In genomic region chr15:89182842-89183241, GRCm38 (mm10) we compare ENCODE assay signal across 9 mouse cellular contexts. TPM values are rescaled to one million over a fixed set of nuclear protein-coding genes. Genes with fewer than 3 reads are reported as not detected.
A peak's percentile ranks its signal among the peaks of the same experiment; 100 is the strongest.
DNase-seq lines count a peak whose midpoint lies in the region; ATAC-seq and TF ChIP-seq lines count a peak whose summit lies in the region.
"Had no signal": no experiment of that assay in that cellular context is flagged by ENCODE, and none has a peak within 500 bp of the region (broad histone marks: within the 10 kb centered on the region; RNA-seq: fewer than 3 reads in every experiment).

No protein-coding gene starts in this region.

- no peak for TF ChIP-seq CTCF in hindbrain, postnatal 0 days (IDR thresholded peaks at IDR 0.05; ENCODE audit: low read depth)

- WGBS in heart, embryonic 10.5 days = 74% methylated on average over 5 of the region's 5 CpGs
- 72% methylated on average over 5 of the region's 5 CpGs for WGBS in embryonic facial prominence, embryonic 10.5 days
- WGBS in hindbrain, postnatal 0 days = 62% methylated on average over 5 of the region's 5 CpGs

- intact Hi-C loops in heart, postnatal 10 days (cut with DNase I) = loop anchor here (2.0 kb wide), 1 partner anchor 28 kb away; the partner anchor contains the start of gene Ppp6r2
- intact Hi-C loops in left cerebral cortex, postnatal 4 days (cut with DNase I) = no loop called here

- no peak for DNase-seq in heart, embryonic 10.5 days (ENCODE audit: low spot score)
- DNase-seq in heart, postnatal 10 days = no peak
- DNase-seq in left cerebral cortex, postnatal 4 days = peak; percentile 64
- no peak for DNase-seq in left cerebral cortex, adult 18-20 months (ENCODE audit: low spot score in 2 of 2)
- no peak for DNase-seq in embryonic facial prominence, embryonic 10.5 days (ENCODE audit: low spot score)
- DNase-seq in hindbrain, postnatal 0 days (ENCODE audit: low spot score) = no peak
- no peak for DNase-seq in thymus, postnatal 10 days (ENCODE audit: low spot score in 2 of 2)
- no peak for DNase-seq in adrenal gland, adult 8-10 months
- DNase-seq: thymus, postnatal 36 days had no signal

- no peaks in the 10 kb centered on the region for H3K27me3 ChIP-seq in heart, embryonic 10.5 days (ENCODE audit: insufficient read depth, poor library complexity, severe bottlenecking)
- H3K27me3 ChIP-seq in embryonic facial prominence, embryonic 10.5 days (replicated peaks; ENCODE audit: low read depth, poor library complexity, severe bottlenecking) = no peaks in the 10 kb centered on the region
- H3K27me3 ChIP-seq in hindbrain, postnatal 0 days (ENCODE audit: insufficient read depth, low read length) = no peaks in the 10 kb centered on the region

- H3K27ac ChIP-seq in heart, embryonic 10.5 days = peak overlapping the region; percentile 93; the same call in 1 of the 2 replicates
- peak overlapping the region; percentile 60 for H3K27ac ChIP-seq in embryonic facial prominence, embryonic 10.5 days (replicated peaks)
- H3K27ac ChIP-seq in hindbrain, postnatal 0 days = peak overlapping the region; percentile 94

- 0 out of 2 replicates have a peak overlapping the region, but pooled peaks have one; percentile 6 for H3K4me2 ChIP-seq in hindbrain, postnatal 0 days (ENCODE audit: low read depth, low read length)

- ATAC-seq in hindbrain, postnatal 0 days = no peak

- H3K4me3 ChIP-seq in heart, embryonic 10.5 days = no peak overlapping the region
- H3K4me3 ChIP-seq in embryonic facial prominence, embryonic 10.5 days = no peak overlapping the region
- H3K4me3 ChIP-seq in hindbrain, postnatal 0 days (ENCODE audit: low read length) = no peak overlapping the region

- H3K4me1 ChIP-seq in heart, embryonic 10.5 days = peaks cover 46% of the 10 kb centered on the region
- H3K4me1 ChIP-seq in embryonic facial prominence, embryonic 10.5 days = peaks cover 67% of the 10 kb centered on the region
- H3K4me1 ChIP-seq in hindbrain, postnatal 0 days (ENCODE audit: insufficient read depth, low read length) = peaks cover 22% of the 10 kb centered on the region

- no peak overlapping the region for H3K9ac ChIP-seq in hindbrain, postnatal 0 days (replicated peaks; ENCODE audit: low read length)

- no peaks in the 10 kb centered on the region for H3K9me3 ChIP-seq in heart, embryonic 10.5 days
- no peaks in the 10 kb centered on the region for H3K9me3 ChIP-seq in embryonic facial prominence, embryonic 10.5 days
- H3K9me3 ChIP-seq in hindbrain, postnatal 0 days (ENCODE audit: low read length) = no peaks in the 10 kb centered on the region

- peaks cover 30% of the 10 kb centered on the region for H3K36me3 ChIP-seq in heart, embryonic 10.5 days
- H3K36me3 ChIP-seq in embryonic facial prominence, embryonic 10.5 days (replicated peaks) = peaks cover 52% of the 10 kb centered on the region
- 0 out of 2 replicates have a peak, but pooled peaks cover 9% of the 10 kb centered on the region for H3K36me3 ChIP-seq in hindbrain, postnatal 0 days (ENCODE audit: insufficient read depth, low read length)

RNA-seq across cellular contexts. Expression of gene Plxnb2, which starts 2.3 kb away (rescaled TPM):
- 106 and 117 TPM in 2 replicates for polyA plus RNA-seq in heart, embryonic 10.5 days (2016; fragmentation: Nextera tagmentation; extraction: Ambion mirVana)
- total RNA-seq in heart, postnatal 10 days (2021) = 100 to 1,000 TPM; 115 to 145 TPM
- total RNA-seq in left cerebral cortex, postnatal 4 days (2021) = 100 to 1,000 TPM; 100 TPM
- 10 to 100 TPM; 47.3 to 54.9 TPM for total RNA-seq in left cerebral cortex, adult 18-20 months (2021)
- polyA plus RNA-seq in embryonic facial prominence, embryonic 10.5 days (2016; fragmentation: Nextera tagmentation; extraction: Ambion mirVana) = 146 and 152 TPM in 2 replicates
- total RNA-seq in hindbrain, postnatal 0 days (2014; rRNA removed) = 239 and 274 TPM in 2 replicates
- 64.1 and 64.7 TPM in 2 replicates for polyA plus RNA-seq in hindbrain, postnatal 0 days (2015; fragmentation: Nextera tagmentation; extraction: Ambion mirVana)
- total RNA-seq in adrenal gland, adult 8-10 months (2022) = 100 to 1,000 TPM; 153 to 177 (median 157) TPM

RNA-seq across cellular contexts. Expression of gene Dennd6b, which starts 13.5 kb away (rescaled TPM):
- polyA plus RNA-seq in heart, embryonic 10.5 days (2016; fragmentation: Nextera tagmentation; extraction: Ambion mirVana) = 23.1 and 23.5 TPM in 2 replicates
- total RNA-seq in heart, postnatal 10 days (2021) = 1 to 10 TPM; 8.6 TPM
- 10 to 100 TPM; 46.6 to 49.4 TPM for total RNA-seq in left cerebral cortex, postnatal 4 days (2021)
- 10 to 100 TPM; 45.9 to 52.9 TPM for total RNA-seq in left cerebral cortex, adult 18-20 months (2021)
- 26.1 and 29.1 TPM in 2 replicates for polyA plus RNA-seq in embryonic facial prominence, embryonic 10.5 days (2016; fragmentation: Nextera tagmentation; extraction: Ambion mirVana)
- 73.9 and 79.9 TPM in 2 replicates for total RNA-seq in hindbrain, postnatal 0 days (2014; rRNA removed)
- polyA plus RNA-seq in hindbrain, postnatal 0 days (2015; fragmentation: Nextera tagmentation; extraction: Ambion mirVana) = 60.1 and 62.2 TPM in 2 replicates
- 10 to 100 TPM in 1 of 4 experiments, 1 to 10 TPM in 3; 6.9 to 13.2 (median 8.9) TPM for total RNA-seq in adrenal gland, adult 8-10 months (2022)

RNA-seq across cellular contexts. Expression of gene Ppp6r2, which starts 28.5 kb away (rescaled TPM):
- polyA plus RNA-seq in heart, embryonic 10.5 days (2016; fragmentation: Nextera tagmentation; extraction: Ambion mirVana) = 12.4 and 23.5 TPM in 2 replicates
- 10 to 100 TPM; 59.5 to 60.6 TPM for total RNA-seq in heart, postnatal 10 days (2021)
- total RNA-seq in left cerebral cortex, postnatal 4 days (2021) = 100 to 1,000 TPM; 163 to 165 TPM
- total RNA-seq in left cerebral cortex, adult 18-20 months (2021) = 100 to 1,000 TPM; 155 to 157 TPM
- 23.8 and 26.8 TPM in 2 replicates for polyA plus RNA-seq in embryonic facial prominence, embryonic 10.5 days (2016; fragmentation: Nextera tagmentation; extraction: Ambion mirVana)
- total RNA-seq in hindbrain, postnatal 0 days (2014; rRNA removed) = 257 and 290 TPM in 2 replicates
- polyA plus RNA-seq in hindbrain, postnatal 0 days (2015; fragmentation: Nextera tagmentation; extraction: Ambion mirVana) = 71.2 and 72.7 TPM in 2 replicates
- 10 to 100 TPM; 46.8 to 89.2 (median 66.8) TPM for total RNA-seq in adrenal gland, adult 8-10 months (2022)

RNA-seq across cellular contexts. Expression of gene Mapk11, which starts 33.4 kb away (rescaled TPM):
- polyA plus RNA-seq in heart, embryonic 10.5 days (2016; fragmentation: Nextera tagmentation; extraction: Ambion mirVana) = 4.2 and 4.8 TPM in 2 replicates
- 1 to 10 TPM; 4.1 to 4.8 TPM for total RNA-seq in heart, postnatal 10 days (2021)
- total RNA-seq in left cerebral cortex, postnatal 4 days (2021) = 10 to 100 TPM; 34.4 to 36.6 TPM
- total RNA-seq in left cerebral cortex, adult 18-20 months (2021) = 10 to 100 TPM; 49.1 to 55.1 TPM
- polyA plus RNA-seq in embryonic facial prominence, embryonic 10.5 days (2016; fragmentation: Nextera tagmentation; extraction: Ambion mirVana) = 16.1 and 20.6 TPM in 2 replicates
- total RNA-seq in hindbrain, postnatal 0 days (2014; rRNA removed) = 19.7 and 30.6 TPM in 2 replicates
- polyA plus RNA-seq in hindbrain, postnatal 0 days (2015; fragmentation: Nextera tagmentation; extraction: Ambion mirVana) = 15.8 and 17.8 TPM in 2 replicates
- 1 to 10 TPM; 4.6 to 7.7 (median 6.3) TPM for total RNA-seq in adrenal gland, adult 8-10 months (2022)

RNA-seq across cellular contexts. Expression of gene Mapk12, which starts 42.3 kb away (rescaled TPM):
- polyA plus RNA-seq in heart, embryonic 10.5 days (2016; fragmentation: Nextera tagmentation; extraction: Ambion mirVana) = 25.4 and 26.4 TPM in 2 replicates
- 10 to 100 TPM; 23.8 to 24.8 TPM for total RNA-seq in heart, postnatal 10 days (2021)
- 1 to 10 TPM; 4.1 to 5.0 TPM for total RNA-seq in left cerebral cortex, postnatal 4 days (2021)
- 1 to 10 TPM; 7.4 to 9.2 TPM for total RNA-seq in left cerebral cortex, adult 18-20 months (2021)
- 16.6 and 19.6 TPM in 2 replicates for polyA plus RNA-seq in embryonic facial prominence, embryonic 10.5 days (2016; fragmentation: Nextera tagmentation; extraction: Ambion mirVana)
- total RNA-seq in hindbrain, postnatal 0 days (2014; rRNA removed) = 3.3 and 4.8 TPM in 2 replicates
- polyA plus RNA-seq in hindbrain, postnatal 0 days (2015; fragmentation: Nextera tagmentation; extraction: Ambion mirVana) = 2.6 and 5.1 TPM in 2 replicates
- total RNA-seq in adrenal gland, adult 8-10 months (2022) = 10 to 100 TPM; 10.5 to 22.7 (median 14.3) TPM
